Mouse (Mus musculus) midbrain, embryonic 10.5 days (tissue): Measurements from ENCODE around the gene Ptch1. TPM values are rescaled to one million over a fixed set of nuclear protein-coding genes. Genes with fewer than 3 reads are reported as not detected.

Experiments used
- DNase-seq: peaks from one replicate; pipeline ENCODE4 v3.0.0-alpha.2; 2017; ENCODE audit warnings: low spot score
- H3K27ac ChIP-seq: fragments of 300-500 bp; sonication (generic); replicated peaks from 2 replicates; pipeline ENCODE4 v1.5.1; 2016; ENCODE audit warnings: mild to moderate bottlenecking
- H3K27me3 ChIP-seq: fragments of 300-500 bp; sonication (generic); 2 replicates; pipeline ENCODE4 v1.6.1; 2016; ENCODE audit warnings: low read depth, mild to moderate bottlenecking; ENCODE audit not compliant: poor library complexity, severe bottlenecking
- H3K36me3 ChIP-seq: fragments of 300-500 bp; sonication (generic); 2 replicates; pipeline ENCODE4 v1.6.1; 2016; ENCODE audit warnings: mild to moderate bottlenecking, moderate library complexity
- H3K4me1 ChIP-seq: fragments of 300-500 bp; sonication (generic); 2 replicates; pipeline ENCODE4 v1.6.1; 2016
- H3K4me3 ChIP-seq: fragments of 300-500 bp; sonication (generic); 2 replicates; pipeline ENCODE4 v1.5.1; 2016; ENCODE audit warnings: mild to moderate bottlenecking, moderate library complexity
- H3K9me3 ChIP-seq: fragments of 300-500 bp; sonication (generic); replicated peaks from 2 replicates; pipeline ENCODE4 v1.6.1; 2016; ENCODE audit warnings: mild to moderate bottlenecking
- WGBS: fragments of 180-500 bp; shearing (Covaris S2); methylation state at CpG from one replicate; pipeline ENCODE4 v1.1.7; 2016; 5-methylcytosine and 5-hydroxymethylcytosine counted together
- polyA plus RNA-seq: library from polyadenylated mRNA; unstranded; fragments of >200 nt; fragmentation: Nextera tagmentation; extraction: Ambion mirVana; gene quantifications from 2 replicates; pipeline ENCODE4 v1.2.1, GENCODE M21; 2016

The Ptch1 gene
- polyA plus RNA-seq, 1 experiment from 2014 or later: 31.6 TPM

DNA sequence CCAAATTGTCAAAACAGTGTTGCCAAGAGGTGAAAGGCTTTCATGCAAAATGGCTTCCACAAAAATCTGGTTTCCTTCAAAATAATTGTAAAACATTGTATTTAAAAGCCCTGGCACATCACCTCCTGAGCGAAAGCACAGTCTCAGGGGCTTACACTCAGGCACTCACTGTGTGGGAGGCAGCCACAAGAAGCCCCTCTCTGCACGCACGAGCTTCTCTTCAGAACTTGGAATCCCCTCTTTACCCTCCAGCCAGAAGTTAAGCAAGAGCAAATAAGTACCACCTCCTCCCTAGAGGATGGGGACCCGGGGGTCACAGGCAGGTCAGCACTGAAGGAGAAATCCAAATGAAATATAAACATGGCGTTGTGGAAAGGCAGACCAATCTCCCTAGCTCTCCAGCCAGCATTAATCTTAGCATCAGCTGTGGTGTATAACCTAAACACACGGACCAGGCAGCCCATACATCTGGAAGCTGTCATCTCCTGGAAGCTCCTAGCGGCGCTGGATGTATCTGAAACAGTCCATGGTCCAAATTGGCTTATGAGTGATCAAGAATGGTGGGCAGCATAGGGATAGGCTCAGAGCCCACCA, 15.0 kb downstream of the Ptch1 start:
- H3K9me3 ChIP-seq: no peaks in the 10 kb centered on the region
- no peak for DNase-seq
- H3K27me3 ChIP-seq: no peaks in the 10 kb centered on the region
- peak overlapping the region; percentile 100 for H3K4me3 ChIP-seq
- peaks cover 38% of the 10 kb centered on the region for H3K36me3 ChIP-seq
- 51% methylated on average over 8 of the region's 8 CpGs for WGBS
- peaks cover 98% of the 10 kb centered on the region for H3K4me1 ChIP-seq
- peak overlapping the region; percentile 25; the same call in 1 of the 2 replicates for H3K27ac ChIP-seq

DNA sequence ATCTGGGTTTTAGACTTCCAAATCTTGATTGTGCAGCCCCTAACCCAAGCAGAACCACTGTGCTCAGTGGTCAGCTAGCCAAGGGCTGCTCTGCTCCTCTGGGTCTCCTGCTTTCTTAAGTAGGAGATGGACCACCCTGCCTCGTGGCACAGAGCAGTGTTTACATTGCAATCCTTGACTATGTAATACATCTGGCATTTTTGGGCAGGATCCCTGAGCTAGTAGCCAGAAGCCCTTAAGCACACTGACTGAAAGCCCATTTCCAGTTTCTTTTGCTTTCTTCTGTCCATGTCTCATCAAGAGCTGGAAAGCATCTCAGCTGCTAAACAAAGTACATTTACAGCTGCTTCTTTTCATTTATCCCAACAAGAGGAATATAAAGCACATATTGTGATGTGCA, 17.0 kb downstream of the Ptch1 start:
- peaks cover 46% of the 10 kb centered on the region for H3K36me3 ChIP-seq

GRCm38 (mm10) chr13:63555885-63556284, 17.5 kb downstream of the Ptch1 start:
- 33% methylated on average over 5 of the region's 5 CpGs for WGBS
- peaks cover 100% of the 10 kb centered on the region for H3K4me1 ChIP-seq

More for the DNA sequence above, 17.0 kb downstream of the Ptch1 start:
- H3K27me3 ChIP-seq: no peaks in the 10 kb centered on the region
- WGBS: 14% methylated on average over 1 of the region's 1 CpGs
- no peak for DNase-seq
- H3K4me3 ChIP-seq: peak overlapping the region; percentile 100
- H3K4me1 ChIP-seq: peaks cover 100% of the 10 kb centered on the region
- H3K9me3 ChIP-seq: no peaks in the 10 kb centered on the region
- peak overlapping the region; percentile 84 for H3K27ac ChIP-seq

GRCm38 (mm10) chr13:63554569-63554968, 18.8 kb downstream of the Ptch1 start:
- H3K27me3 ChIP-seq: no peaks in the 10 kb centered on the region
- peak; percentile 69 for DNase-seq
- 17% methylated on average over 11 of the region's 11 CpGs for WGBS
- peak overlapping the region; percentile 84 for H3K27ac ChIP-seq
- peaks cover 41% of the 10 kb centered on the region for H3K36me3 ChIP-seq
- H3K4me3 ChIP-seq: peak overlapping the region; percentile 100
- no peaks in the 10 kb centered on the region for H3K9me3 ChIP-seq
- peaks cover 100% of the 10 kb centered on the region for H3K4me1 ChIP-seq

More at GRCm38 (mm10) chr13:63555885-63556284, 17.5 kb downstream of the Ptch1 start:
- Histone ChIP-seq H3K36me3 (peaks cover 46% of the 10 kb centered on the region), H3K27me3 (no peaks in the 10 kb centered on the region), H3K4me3 (peak overlapping the region; percentile 100), H3K9me3 (no peaks in the 10 kb centered on the region), H3K27ac (peak overlapping the region; percentile 84)
- no peak for DNase-seq

- H3K4me1 ChIP-seq: peaks cover 100% of the 10 kb centered on the region
- peaks cover 41% of the 10 kb centered on the region for H3K36me3 ChIP-seq
- peak overlapping the region; percentile 84 for H3K27ac ChIP-seq
- no peaks in the 10 kb centered on the region for H3K27me3 ChIP-seq
- WGBS: 29% methylated on average over 5 of the region's 5 CpGs
- H3K4me3 ChIP-seq: peak overlapping the region; percentile 100; the same call in 1 of the 2 replicates
- peak; percentile 43 for DNase-seq
- no peaks in the 10 kb centered on the region for H3K9me3 ChIP-seq
These were observed 20.0 kb downstream of the Ptch1 start for GRCm38 (mm10) chr13:63553436-63553835.

- H3K4me3 ChIP-seq: peak overlapping the region; percentile 100
- DNase-seq: no peak
- H3K9me3 ChIP-seq: no peaks in the 10 kb centered on the region
- H3K27ac ChIP-seq: peak overlapping the region; percentile 84
- peaks cover 49% of the 10 kb centered on the region for H3K36me3 ChIP-seq
- WGBS: 69% methylated on average over 10 of the region's 10 CpGs
- no peaks in the 10 kb centered on the region for H3K27me3 ChIP-seq
- H3K4me1 ChIP-seq: peaks cover 94% of the 10 kb centered on the region
These were observed 21.0 kb downstream of the Ptch1 start for GRCm38 (mm10) chr13:63552291-63552932.

DNA sequence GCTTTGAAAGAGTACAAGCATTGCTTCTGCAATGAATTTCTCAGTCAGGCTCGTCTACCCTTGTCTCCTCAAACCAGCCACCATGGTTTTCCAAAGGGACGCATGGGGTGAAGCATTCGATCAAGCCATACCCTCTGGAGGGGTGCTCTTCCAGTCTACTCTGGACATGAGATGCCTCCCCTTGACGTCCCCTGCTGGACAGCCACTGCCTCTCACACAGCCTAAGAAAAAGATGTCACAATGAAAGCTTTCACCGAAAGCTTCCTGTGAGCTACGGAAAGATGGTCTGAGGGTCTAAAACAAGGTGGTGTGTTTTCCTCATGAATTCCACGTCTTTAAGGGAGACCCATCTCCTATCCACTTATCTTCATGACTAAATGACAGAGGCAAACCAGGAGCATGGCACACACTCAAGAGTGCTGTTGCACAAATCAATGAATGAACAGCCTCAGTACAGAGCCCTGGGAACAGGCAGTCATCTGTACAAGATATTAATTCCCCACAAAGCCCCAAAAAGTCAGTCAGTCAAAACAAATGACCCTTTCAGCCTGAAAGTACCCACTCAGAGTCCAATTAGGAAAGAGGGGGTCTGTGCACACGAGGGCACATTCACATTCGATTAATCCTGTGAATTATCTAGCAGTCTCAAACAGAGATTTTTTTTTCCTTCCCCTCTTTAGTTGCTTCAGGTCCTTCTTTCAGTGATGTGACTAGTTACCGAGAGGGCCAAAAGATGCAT, 21.7 kb downstream of the Ptch1 start:
- peaks cover 87% of the 10 kb centered on the region for H3K4me1 ChIP-seq

DNA sequence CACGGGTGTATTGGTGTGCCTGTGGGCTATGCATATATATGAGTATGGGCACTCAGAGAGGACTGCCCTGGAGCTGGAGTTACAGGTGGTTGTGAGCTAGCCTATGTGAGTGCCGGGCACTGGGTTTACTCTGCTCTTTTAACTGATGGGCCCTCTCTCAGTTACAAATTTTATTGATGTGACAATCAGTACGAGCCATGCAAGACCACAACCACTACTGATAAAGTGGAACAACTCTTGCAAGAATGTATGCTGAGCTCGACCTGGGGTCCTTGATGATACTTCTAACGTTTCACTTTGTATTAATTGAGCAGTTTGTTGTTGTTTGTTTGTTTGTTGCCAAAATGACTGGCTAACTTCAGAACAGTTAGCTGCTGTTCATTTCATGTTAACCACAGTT, 23.0 kb downstream of the Ptch1 start:
- DNase-seq: no peak
- peaks cover 69% of the 10 kb centered on the region for H3K36me3 ChIP-seq
- no peak overlapping the region for H3K27ac ChIP-seq
- H3K9me3 ChIP-seq: no peaks in the 10 kb centered on the region
- WGBS: 87% methylated on average over 5 of the region's 5 CpGs
- no peaks in the 10 kb centered on the region for H3K27me3 ChIP-seq
- peaks cover 87% of the 10 kb centered on the region for H3K4me1 ChIP-seq
- no peak overlapping the region for H3K4me3 ChIP-seq

More for the DNA sequence above, 21.7 kb downstream of the Ptch1 start:
- no peaks in the 10 kb centered on the region for H3K27me3 ChIP-seq
- peak overlapping the region; percentile 100; the same call in 1 of the 2 replicates for H3K4me3 ChIP-seq
- peak overlapping the region; percentile 84 for H3K27ac ChIP-seq
- no peak for DNase-seq
- H3K9me3 ChIP-seq: no peaks in the 10 kb centered on the region
- H3K36me3 ChIP-seq: peaks cover 56% of the 10 kb centered on the region
- 74% methylated on average over 10 of the region's 10 CpGs for WGBS

GRCm38 (mm10) chr13:63549210-63549609, 24.2 kb downstream of the Ptch1 start:
- Histone ChIP-seq H3K27ac (peak overlapping the region; percentile 42; the same call in 1 of the 2 replicates), H3K36me3 (peaks cover 81% of the 10 kb centered on the region), H3K4me1 (peaks cover 87% of the 10 kb centered on the region), H3K9me3 (no peaks in the 10 kb centered on the region), H3K4me3 (no peak overlapping the region), H3K27me3 (no peaks in the 10 kb centered on the region)
- DNase-seq: no peak
- 75% methylated on average over 5 of the region's 5 CpGs for WGBS

GRCm38 (mm10) chr13:63548571-63548970, 24.8 kb downstream of the Ptch1 start:
- H3K36me3 ChIP-seq: peaks cover 87% of the 10 kb centered on the region
- H3K27me3 ChIP-seq: no peaks in the 10 kb centered on the region
- no peak overlapping the region for H3K27ac ChIP-seq
- WGBS: 93% methylated on average over 4 of the region's 4 CpGs
- peaks cover 87% of the 10 kb centered on the region for H3K4me1 ChIP-seq
- no peak overlapping the region for H3K4me3 ChIP-seq
- no peak for DNase-seq
- no peaks in the 10 kb centered on the region for H3K9me3 ChIP-seq

DNA sequence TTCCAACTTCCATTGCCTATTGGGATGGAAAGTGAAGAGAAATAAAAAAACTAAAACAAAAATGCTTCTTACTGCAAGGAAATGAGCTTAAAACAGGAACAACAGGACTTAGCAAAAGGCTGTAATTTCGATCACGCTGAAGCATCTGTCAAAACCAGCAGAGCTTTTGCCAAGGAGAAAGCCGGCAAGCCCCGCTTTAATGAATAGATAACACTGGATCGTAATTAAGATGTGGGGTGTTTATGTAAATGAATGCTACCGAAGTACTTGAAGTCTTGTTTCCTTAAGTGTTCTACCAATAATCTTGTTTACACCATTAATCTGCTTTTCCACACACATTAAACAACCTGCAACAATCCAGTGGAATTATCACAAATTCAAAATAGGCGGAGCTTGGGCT, 28.1 kb downstream of the Ptch1 start:
- 82% methylated on average over 7 of the region's 7 CpGs for WGBS
- Histone ChIP-seq H3K4me1 (peaks cover 83% of the 10 kb centered on the region), H3K36me3 (peaks cover 94% of the 10 kb centered on the region), H3K4me3 (no peak overlapping the region), H3K27me3 (no peaks in the 10 kb centered on the region), H3K9me3 (no peaks in the 10 kb centered on the region), H3K27ac (no peak overlapping the region)
- no peak for DNase-seq

GRCm38 (mm10) chr13:63544967-63545253, 28.5 kb downstream of the Ptch1 start:
- Histone ChIP-seq H3K27ac (no peak overlapping the region), H3K4me3 (no peak overlapping the region), H3K27me3 (no peaks in the 10 kb centered on the region), H3K9me3 (no peaks in the 10 kb centered on the region), H3K36me3 (peaks cover 95% of the 10 kb centered on the region), H3K4me1 (peaks cover 79% of the 10 kb centered on the region)
- 83% methylated on average over 5 of the region's 5 CpGs for WGBS
- no peak for DNase-seq
